Mouse (Mus musculus) urinary bladder, postnatal 10 days (tissue): ENCODE measurements around the gene Gm44.
"Not testable (repeated sequence)": the region's sequence is repeated elsewhere in the genome, so short reads cannot be mapped to it uniquely, and the experiment has no call there.

Experiments
- DNase-seq: peaks from one replicate; pipeline ENCODE4 v3.0.0; 2022; ENCODE audit warnings: low spot score

The Gm44 gene

DNA sequence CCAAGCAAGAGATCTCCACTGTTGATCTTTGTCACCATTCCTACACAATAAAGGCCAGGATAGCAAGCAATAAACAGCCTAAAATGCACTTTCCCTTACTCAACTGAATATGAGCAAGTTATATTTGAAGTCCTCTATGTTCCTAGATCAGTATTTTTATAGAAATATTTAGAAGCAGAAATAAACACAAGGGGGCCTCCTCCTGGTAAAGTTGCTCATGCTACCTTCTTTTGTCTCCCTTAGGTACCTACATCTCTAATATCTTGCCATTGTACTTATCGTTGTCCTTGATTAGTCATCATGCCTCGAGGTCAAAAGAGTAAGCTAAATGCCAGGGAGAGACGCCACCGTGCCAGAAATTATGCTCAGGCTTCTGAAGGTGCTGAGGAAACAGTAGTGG is at the start of gene Gm44:
Gene Gm44 (plus strand): TSS at position 301 of the 400 bp plus-strand sequence.
- DNase-seq, result no peak

DNA sequence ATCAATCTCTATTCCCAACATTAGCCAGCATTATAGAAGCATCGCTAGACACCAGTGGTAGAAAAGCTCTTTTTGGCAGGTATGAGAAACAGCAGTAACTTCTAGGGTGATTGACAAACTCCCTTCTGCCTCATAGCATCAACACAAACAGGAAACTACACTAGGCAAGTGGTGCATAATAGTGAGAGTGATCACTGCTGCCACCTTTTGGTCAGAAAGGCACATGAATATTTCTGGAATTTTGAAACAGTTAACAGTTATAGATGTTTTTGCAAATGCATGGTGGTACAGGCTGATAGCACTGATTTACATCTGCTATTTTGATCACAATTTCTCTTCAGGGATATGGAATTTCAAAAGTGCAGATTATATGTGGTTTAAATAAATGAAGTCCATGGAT is 36.0 kb downstream of the Gm44 start:
- no peak for DNase-seq

DNA sequence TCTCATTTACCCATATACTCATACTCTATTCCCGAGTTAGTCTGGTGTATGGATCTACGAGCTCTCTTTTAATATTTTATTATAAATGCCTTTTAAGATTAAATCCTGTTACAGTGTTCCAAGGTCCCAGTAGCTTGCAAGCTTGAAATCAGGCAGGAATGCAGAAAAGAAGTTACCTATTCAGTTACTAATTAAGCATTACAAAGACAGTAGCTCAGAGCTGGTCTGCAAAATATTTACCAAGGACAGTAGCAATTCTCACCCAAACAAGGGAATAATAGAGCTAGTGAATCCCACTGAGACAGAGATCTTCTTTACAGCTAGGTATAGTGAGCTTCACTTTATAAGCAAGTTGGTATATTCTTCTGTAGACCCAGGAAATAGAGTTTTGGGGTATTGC is 46.3 kb downstream of the Gm44 start:
- not testable (repeated sequence) for DNase-seq
